Mouse (Mus musculus): Measurements from ENCODE around the gene Olfr1321.

Olfr1321 gene

GRCm38 (mm10) chrX:49734959-49735358 is at the start of gene Olfr1321:
Olfr1321 (minus strand) TSS chrX:49735059.
- DNase-seq = no peak

- DNase-seq = peak; percentile 10
These were observed 36.0 kb upstream of the Olfr1321 start for GRCm38 (mm10) chrX:49770828-49771227.

- no peak for DNase-seq
These were observed 10.3 kb upstream of the Olfr1321 start for GRCm38 (mm10) chrX:49745192-49745591.
